Mouse (Mus musculus) telencephalon, adult 2 months (tissue): ENCODE data around the gene Cdh1.

Experiments used
- DNase-seq: peaks from one replicate; pipeline ENCODE4 v3.0.0-alpha.2; 2011; ENCODE audit warnings: low read depth, low spot score

Cdh1 gene

GRCm38 (mm10) chr8:106623016-106623415 is 19.9 kb downstream of the Cdh1 start:
- no peak for DNase-seq

- no peak for DNase-seq
These were observed 20.3 kb downstream of the Cdh1 start for GRCm38 (mm10) chr8:106623451-106623850.

GRCm38 (mm10) chr8:106623954-106624353 is 20.8 kb downstream of the Cdh1 start:
- DNase-seq: no peak

GRCm38 (mm10) chr8:106624743-106625142 is 21.6 kb downstream of the Cdh1 start:
- no peak for DNase-seq

GRCm38 (mm10) chr8:106626096-106626865 is 23.1 kb downstream of the Cdh1 start:
- DNase-seq: no peak

- no peak for DNase-seq
These were observed 25.3 kb downstream of the Cdh1 start for GRCm38 (mm10) chr8:106628291-106628964.

- no peak for DNase-seq
These were observed 26.3 kb downstream of the Cdh1 start for GRCm38 (mm10) chr8:106629456-106629855.

GRCm38 (mm10) chr8:106631904-106632303 is 28.8 kb downstream of the Cdh1 start:
- DNase-seq: no peak

GRCm38 (mm10) chr8:106632650-106633049 is 29.5 kb downstream of the Cdh1 start:
- DNase-seq: no peak

GRCm38 (mm10) chr8:106633361-106634158 is 30.4 kb downstream of the Cdh1 start:
- DNase-seq: no peak

GRCm38 (mm10) chr8:106635284-106635683 is 32.1 kb downstream of the Cdh1 start:
- no peak for DNase-seq

- no peak for DNase-seq
These were observed 34.3 kb downstream of the Cdh1 start for GRCm38 (mm10) chr8:106637446-106637845.

- no peak for DNase-seq
These were observed 35.7 kb downstream of the Cdh1 start for GRCm38 (mm10) chr8:106638768-106639295.

- no peak for DNase-seq
These were observed 37.1 kb downstream of the Cdh1 start for GRCm38 (mm10) chr8:106640212-106640611.

GRCm38 (mm10) chr8:106640921-106641320 is 37.8 kb downstream of the Cdh1 start:
- no peak for DNase-seq

- no peak for DNase-seq
These were observed 39.0 kb downstream of the Cdh1 start for GRCm38 (mm10) chr8:106642172-106642571.

- no peak for DNase-seq
These were observed 39.9 kb downstream of the Cdh1 start for GRCm38 (mm10) chr8:106643100-106643499.

- no peak for DNase-seq
These were observed 41.8 kb downstream of the Cdh1 start for GRCm38 (mm10) chr8:106644957-106645356.

GRCm38 (mm10) chr8:106646153-106646552 is 43.0 kb downstream of the Cdh1 start:
- no peak for DNase-seq

- no peak for DNase-seq
These were observed 43.6 kb downstream of the Cdh1 start for GRCm38 (mm10) chr8:106646731-106647130.

GRCm38 (mm10) chr8:106647387-106647786 is 44.2 kb downstream of the Cdh1 start:
- DNase-seq: peak; percentile 21

GRCm38 (mm10) chr8:106648421-106648820 is 45.3 kb downstream of the Cdh1 start:
- no peak for DNase-seq
